Mouse (Mus musculus): ENCODE measurements around the gene Pabpc1l. TPM values are rescaled to one million over a fixed set of nuclear protein-coding genes. Genes with fewer than 3 reads are reported as not detected.
"Not testable (repeated sequence)": the region's sequence is repeated elsewhere in the genome, so short reads cannot be mapped to it uniquely, and the experiment has no call there.

The Pabpc1l gene
- total RNA-seq, 2 experiments from 2014 or later, result not detected

DNA sequence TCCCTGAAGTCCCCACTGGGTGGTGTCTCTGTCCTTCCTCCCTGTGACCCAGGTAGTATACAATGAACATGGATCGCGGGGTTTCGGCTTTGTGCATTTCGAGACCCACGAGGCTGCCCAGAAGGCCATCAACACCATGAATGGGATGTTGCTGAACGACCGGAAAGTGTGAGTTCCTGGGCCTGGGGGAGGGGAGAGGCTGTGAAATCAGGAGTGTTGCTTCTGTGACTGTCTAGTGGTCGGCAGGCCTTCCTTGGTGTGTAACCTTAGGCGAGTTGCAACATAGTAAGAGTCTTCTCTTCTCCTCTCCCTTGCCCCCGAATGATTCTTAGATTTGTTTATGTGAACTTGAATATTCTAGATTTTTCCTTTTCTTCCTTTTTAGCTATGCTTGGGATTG, 5.9 kb downstream of the Pabpc1l start:
- no peak for ATAC-seq (replicated peaks; ENCODE audit: low FRiP score, poor library complexity, severe bottlenecking)

DNA sequence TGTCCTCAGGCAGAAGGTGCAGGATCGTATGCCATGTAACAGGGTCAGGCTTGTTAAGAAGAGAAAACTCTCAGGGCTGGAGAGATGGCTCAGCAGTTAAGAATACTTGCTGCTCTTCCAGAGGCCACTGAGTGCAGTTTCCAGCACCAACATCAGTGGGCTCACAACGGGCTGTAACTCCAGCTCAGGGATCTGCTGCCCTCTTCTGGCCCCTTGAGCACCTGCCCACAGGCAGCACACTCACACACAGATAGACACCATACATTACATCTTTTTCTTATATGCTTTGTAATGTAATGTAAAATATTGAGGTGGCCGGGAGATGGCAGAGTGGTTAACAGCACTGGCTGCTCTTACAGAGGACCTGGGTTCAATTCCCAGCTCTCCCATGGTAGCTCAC, 7.7 kb downstream of the Pabpc1l start:
- ATAC-seq (replicated peaks; ENCODE audit: low FRiP score, poor library complexity, severe bottlenecking), result no peak

DNA sequence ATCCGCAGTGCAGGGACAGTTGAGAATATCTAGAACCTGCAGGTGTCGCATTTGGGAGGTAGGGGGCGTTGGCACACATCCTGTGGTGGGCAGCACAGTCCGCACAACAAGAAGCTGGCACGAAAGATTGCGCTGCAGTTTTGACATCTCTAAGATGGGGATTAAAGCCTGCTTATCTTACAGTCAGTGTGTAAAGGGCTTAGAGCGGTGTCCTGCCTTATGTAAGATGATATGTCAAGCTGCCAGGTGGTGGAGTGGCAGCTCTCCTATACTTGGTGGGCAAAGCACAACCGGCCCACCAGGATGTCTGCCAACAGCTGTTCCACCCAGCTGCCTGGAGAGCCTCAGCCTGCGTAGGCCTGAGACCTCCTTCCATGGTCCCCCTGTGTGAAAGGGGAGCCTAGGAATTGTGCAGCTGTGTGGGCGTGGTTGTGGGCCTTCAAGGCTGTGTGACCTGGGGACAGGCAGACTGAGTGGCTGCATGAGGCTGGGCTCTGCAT, 11.3 kb downstream of the Pabpc1l start:
- no peak; the same call in 1 of the 2 replicates for ATAC-seq (replicated peaks; ENCODE audit: low FRiP score, poor library complexity, severe bottlenecking)

DNA sequence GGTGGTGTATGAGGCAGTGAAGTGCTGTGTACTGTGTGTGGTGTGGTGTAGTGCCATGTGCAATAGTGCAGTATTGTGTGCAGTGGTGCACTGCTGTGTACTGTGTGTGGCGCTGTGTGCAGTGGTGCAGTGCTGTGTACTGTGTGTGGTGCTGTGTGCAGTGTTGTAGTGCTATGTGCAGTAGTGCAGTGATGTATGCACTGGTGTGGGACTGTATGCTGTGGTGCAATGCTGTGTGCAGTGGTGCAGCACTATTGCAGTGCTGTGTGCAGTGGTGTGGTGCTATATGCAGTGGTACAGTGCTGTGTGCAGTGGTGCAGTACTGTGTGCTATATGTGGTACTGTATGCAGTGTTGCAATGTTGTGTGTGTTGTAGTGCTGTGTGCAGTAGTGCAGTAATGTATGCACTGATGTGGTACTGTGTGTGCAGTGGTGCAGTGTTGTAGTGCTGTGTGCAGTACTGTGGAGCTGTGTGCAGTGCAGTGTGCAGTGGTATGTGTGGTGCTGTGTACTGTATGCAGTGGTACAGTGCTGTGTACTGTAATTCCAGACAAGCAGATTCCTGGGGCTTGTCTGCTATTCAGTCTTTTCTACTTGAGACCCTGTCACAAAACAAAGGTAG, 13.3 kb downstream of the Pabpc1l start:
- no peak for ATAC-seq (replicated peaks; ENCODE audit: low FRiP score, poor library complexity, severe bottlenecking)

DNA sequence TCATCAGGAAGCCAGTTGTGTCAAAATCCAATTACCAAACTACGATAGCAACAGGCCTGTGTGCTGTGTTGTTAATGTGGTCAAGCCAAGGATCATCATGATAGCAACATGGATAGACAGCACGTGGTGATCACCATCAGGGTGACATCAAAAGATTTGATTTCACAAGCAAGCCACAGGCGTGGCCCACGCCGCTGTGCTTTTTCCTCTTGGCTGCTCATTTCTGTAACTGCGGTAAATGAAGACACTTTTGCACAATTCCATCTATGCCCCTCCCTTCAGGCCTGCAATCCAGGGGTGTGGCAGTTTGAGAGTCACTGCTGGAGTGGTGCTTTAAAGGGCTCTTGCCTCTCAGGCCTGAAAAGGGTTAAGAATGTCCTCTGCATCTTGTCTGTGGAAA, 15.7 kb downstream of the Pabpc1l start:
- no peak for ATAC-seq (replicated peaks; ENCODE audit: low FRiP score, poor library complexity, severe bottlenecking)

DNA sequence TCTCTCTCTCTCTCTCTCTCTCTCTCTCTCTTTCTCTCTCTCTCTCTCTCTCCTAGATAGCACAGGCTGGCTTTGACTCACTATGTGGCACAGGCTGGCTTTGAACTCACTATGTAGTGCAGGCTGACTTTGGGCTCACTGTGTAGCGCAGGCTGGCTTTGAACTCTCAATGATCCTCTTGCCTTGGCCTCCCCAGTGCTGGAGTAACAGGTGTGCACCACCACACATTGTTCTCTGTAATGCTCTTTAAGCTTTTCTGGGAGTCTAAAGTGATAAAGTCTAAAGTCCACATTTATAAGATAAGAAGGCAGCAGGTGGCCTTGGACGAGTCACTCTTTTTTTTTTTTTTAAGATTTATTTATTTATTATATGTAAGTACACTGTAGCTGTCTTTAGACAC, 16.3 kb downstream of the Pabpc1l start:
- ATAC-seq (replicated peaks; ENCODE audit: low FRiP score, poor library complexity, severe bottlenecking), result no peak

DNA sequence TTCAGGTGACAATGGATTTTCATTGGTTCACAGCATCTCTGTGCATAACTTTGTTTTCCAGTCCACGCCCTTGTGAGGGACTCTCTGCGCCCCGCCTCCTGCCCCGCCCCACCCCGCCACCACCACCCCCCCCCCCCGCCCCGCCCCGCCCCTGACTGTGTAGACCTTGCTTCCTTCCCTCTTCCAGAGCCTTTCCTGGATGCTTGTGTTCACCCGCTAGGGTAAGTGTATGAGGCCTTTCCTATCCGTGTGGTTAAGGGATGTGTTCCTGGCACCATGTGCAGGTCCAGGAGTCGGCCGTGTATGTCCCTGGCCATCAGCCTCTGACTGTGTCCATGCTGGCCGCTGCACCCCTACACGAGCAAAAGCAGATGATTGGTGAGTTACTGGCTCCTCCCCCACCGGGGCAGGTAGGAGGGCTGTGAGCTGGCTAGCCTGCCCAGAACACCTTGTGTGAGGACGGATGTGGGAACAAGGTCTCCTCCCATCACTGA, 22.0 kb downstream of the Pabpc1l start:
- ATAC-seq (replicated peaks; ENCODE audit: low FRiP score, poor library complexity, severe bottlenecking), result peak; percentile 62; the same call in 1 of the 2 replicates

DNA sequence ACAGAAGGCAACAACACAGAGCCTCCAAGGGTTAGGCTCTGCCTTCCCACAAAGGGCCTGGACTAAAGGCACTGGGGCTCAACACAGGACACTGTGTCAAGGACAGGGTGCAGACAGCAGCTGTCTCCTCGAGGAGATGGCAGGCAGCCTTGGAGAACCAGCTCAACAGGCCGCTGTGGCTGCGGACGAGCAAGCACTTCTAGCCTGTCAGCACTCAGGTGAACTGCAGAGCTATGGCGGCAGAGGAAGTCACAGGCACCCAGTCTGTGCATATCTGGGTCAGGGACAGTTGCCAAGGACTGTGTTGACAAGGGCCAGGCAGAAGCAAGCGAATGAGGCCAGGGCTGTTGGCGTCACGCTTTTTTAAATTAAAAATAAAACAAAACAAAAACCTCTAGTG, 28.5 kb downstream of the Pabpc1l start:
- no peak for ATAC-seq (replicated peaks; ENCODE audit: low FRiP score, poor library complexity, severe bottlenecking)

DNA sequence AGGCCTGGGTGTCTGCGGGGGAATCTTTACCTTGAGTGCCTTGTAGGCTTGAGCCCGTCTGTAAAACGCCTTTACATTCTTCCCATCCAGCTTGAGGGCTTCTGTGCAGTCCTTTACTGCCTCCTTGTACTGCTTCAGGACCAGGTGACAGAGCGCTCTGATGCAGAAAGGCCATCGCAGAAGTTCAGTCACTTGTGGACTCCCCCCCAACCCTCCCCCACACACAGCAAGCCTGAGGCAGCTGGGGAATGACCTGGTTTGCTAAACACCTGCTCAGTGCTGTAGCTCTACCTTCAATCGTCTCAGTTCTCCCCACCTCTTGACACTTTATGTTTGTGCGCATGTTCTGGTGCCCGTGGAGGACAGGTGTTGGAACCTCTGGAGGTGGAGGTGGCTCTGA, 29.4 kb downstream of the Pabpc1l start:
- ATAC-seq (replicated peaks; ENCODE audit: low FRiP score, poor library complexity, severe bottlenecking), result no peak

DNA sequence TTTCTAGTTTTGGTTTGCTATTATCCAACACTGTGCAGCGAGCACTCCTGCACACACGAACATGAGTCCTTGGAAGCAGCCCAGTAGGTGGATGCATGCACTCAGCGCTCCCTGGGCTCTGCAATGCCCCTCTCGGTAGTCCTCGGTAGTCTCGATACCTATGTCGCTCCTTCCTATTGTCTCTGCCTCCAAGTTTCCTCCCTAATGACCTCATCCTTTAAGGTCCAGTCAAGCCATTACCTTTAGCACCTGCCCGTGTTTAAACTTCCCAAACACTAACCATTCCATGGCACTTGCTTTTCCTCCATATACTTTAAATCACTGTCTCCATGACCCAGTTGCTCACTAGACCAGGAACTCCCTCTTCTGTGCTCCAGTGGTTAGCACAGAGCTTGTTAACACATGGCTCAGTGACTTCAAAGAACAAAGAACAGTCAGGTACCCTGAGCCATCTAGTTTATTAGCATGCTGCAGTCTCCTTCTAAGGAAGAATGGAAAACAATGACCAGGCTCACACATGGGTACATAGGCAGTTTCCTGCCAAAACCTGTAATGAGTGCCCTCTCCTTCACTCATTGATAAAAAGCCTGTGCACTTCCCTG, 34.5 kb downstream of the Pabpc1l start:
- no peak for ATAC-seq (replicated peaks; ENCODE audit: low FRiP score, poor library complexity, severe bottlenecking)

DNA sequence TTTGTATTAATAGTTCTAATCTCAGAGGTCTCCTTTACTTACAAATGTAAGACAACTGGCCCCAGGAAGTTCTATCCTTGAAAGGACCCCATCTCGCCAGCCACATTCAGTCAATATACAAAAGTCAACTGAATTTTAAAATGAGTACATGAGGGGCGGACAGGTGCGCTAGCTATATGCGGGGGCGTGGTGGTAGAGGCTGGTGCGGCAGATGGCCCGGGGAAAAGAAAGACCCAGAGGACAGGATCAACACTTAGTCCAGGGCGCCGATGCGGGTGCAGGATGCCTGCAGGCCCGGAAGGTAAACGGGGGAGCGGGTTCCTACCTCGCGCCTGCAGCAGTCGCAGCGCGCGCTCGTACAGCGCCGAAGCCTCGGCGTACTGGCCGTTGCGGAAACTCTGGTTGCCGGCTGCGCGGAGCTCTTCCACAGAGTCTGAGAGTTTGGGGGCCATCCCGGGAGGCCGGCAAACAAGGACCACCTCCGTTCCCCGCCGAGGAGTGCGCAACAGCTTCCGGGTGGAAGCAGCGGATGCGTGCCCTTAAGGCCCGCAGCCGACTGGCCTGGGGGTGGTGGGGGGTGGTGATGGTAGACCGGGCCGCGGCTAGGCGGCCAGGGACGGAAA, 45.0 kb downstream of the Pabpc1l start, which contains the start of gene Stk4:
Gene Stk4, plus strand, starts transcription at position 181 of the 623 bp plus-strand sequence.
- no peak for ATAC-seq (replicated peaks; ENCODE audit: low FRiP score, poor library complexity, severe bottlenecking)

DNA sequence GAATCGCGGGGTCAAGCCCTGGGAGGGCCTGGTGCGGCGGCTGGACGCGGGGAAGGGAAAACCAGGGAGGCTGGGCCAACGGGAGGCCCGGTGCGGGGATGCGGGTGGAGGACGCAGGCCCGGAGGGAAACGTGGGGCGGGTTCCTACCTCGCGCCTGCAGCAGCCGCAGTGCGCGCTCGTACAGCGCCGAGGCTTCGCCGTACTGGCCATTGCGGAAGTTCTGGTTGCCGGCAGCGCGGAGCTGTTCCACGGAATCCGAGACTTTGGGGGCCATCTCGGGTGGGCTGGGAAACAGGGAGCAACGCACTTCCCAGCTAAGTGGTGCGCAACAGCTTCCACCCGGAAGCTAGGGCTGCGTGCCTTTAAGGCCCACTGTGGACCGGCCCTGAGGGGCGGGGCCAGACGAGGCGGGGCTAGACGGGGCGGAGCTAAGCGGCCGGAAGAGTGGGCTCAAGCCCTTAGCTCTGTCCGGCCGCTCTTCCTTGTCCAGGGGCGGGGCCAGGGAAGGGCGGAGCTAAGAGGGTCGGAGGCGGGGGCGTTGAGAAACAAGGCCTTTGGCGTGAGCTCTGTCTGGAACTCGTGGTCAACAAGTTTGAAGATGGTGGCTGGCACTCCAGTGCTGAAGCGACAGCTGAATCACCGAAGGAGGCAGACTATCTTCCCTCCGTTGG, 45.7 kb downstream of the Pabpc1l start, which contains the start of gene Tomm34:
Gene Tomm34, minus strand, starts transcription at position 405 of the 672 bp plus-strand sequence.
- ATAC-seq (replicated peaks; ENCODE audit: low FRiP score, poor library complexity, severe bottlenecking), result peak; percentile 82

DNA sequence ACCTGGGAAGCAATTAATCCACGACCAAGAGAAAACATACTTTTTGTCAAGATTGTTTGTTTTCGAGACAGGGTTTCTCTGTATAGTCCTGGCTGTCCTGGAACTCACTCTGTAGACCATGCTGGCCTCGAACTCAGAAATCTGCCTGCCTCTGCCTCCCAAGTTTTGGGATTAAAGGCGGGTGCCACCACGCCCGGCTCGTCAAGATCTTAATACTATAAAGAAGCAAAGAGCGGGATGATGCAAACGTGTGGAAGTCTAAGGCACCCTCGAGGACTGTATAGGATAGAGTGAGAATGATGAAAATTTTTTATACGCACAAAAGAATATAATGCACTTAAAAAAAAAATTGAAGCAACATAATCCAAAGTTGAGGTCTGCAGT, 46.2 kb downstream of the Pabpc1l start:
- ATAC-seq (replicated peaks; ENCODE audit: low FRiP score, poor library complexity, severe bottlenecking), result not testable (repeated sequence)

DNA sequence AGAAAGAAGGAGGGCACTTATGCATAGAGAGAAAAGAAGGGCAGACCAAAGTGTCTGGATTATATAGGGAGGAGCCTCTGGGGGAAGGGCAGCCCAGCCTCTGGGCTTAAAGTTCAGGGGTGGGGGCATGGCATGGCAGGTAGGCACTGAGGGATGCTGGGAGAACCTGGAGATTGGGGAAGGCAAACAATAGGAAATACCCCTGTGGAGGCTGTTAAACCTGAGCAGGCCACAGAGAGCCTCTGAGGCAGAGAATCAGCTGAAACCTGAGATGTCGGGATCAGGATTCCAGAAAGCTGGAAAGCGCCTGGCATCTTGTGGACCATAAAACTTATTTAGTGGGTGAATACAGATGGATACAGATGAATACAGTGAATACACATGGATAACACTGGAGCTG, 46.9 kb downstream of the Pabpc1l start:
- ATAC-seq (replicated peaks; ENCODE audit: low FRiP score, poor library complexity, severe bottlenecking), result no peak

DNA sequence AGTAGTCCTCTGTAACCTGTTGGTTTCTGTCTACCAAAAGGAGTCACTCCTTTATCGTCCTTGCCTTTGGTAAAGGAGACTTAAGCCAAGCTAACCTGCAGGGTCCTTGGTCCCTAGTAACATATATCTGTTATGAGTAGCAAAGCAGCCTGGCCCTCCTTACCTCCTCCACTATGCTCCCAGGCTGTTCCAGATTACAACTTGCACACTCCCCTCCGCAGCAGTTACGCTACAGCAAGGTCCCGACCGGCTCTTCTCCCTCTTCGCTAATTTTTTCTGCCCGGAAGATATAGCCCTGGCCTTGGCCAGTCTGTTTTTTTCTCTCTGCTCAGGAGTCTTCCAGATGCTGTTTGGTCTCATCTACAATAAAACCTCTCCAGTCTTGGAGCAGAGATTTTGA, 47.9 kb downstream of the Pabpc1l start:
- no peak for ATAC-seq (replicated peaks; ENCODE audit: low FRiP score, poor library complexity, severe bottlenecking)

DNA sequence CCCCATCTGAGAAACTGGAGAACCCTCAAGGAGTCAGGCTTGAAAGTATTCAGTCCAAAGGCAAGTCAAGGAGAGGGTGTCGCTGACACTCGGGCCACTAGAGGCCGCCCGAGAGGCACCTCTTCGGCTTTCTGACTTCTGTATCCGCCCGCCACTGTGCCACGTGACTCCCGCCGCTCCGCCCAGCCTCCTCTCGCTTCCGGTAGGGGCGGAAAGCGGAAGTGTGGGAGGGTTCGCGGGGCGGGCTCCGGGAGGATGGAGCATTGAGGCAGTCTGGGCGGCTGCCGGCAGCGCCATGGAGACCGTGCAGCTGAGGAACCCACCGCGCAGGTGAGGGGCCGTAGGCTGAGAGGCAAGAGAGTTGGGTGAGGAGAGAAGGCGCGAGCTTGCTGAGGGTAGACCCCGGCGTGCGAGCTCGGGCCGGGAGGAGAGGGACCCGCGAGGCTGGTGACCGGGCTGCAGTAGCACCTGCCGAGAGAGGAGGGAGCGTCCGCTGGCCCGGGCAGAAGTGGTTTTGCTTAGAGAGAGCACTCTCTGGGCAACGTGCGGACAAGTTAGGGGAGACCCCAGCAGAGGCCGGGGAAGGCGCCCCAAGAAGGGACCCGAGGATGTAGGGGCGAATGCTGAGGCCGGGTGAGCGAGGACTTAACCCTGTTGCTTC, 48.8 kb downstream of the Pabpc1l start:
- peak; percentile 90 for ATAC-seq (replicated peaks; ENCODE audit: low FRiP score, poor library complexity, severe bottlenecking)

DNA sequence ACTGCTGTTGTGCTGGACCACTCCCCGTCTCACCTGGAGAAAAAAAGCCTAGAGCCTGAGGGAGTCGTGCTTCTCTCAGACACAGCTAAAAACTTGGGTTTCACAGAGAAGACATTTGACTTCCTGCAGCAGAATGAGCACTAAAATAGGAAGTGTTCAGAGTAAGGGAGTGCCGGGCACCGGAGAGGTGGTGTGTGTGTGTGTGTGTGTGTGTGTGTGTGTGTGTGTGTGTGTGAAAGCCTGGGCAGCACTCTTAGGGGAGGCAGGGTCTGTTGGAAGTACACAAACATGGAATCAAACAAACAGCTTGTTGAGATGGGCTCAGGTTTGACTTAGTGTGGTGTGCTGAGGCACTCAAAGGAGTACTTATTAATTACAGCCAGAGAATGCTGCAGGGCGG, 49.8 kb downstream of the Pabpc1l start:
- ATAC-seq (replicated peaks; ENCODE audit: low FRiP score, poor library complexity, severe bottlenecking), result no peak

DNA sequence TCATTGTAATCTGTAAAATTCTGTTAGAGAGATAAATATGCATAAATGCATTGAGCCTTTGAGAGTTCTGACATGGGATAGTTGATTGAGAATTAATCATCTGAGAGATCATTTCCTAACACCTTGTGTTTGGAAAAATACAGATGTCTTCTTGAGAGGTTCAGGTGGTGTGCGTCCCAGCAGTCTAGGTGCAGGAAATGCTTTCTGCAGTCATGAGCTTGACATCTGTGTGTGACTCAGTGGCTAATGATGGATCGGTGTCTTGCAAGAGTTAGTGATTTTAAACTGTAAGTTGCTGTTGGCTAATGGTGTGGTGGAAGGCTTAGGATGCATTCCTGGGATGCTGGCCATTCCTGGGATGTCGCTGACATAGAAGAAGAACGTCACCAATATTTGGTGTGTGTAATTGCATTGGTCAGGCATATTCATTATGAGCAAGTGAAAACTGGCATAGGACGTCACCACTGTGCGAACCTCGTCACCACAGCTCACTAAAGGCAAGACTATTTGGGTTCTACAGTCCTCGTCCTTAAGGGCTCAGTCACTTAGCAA, 51.7 kb downstream of the Pabpc1l start:
- ATAC-seq (replicated peaks; ENCODE audit: low FRiP score, poor library complexity, severe bottlenecking), result no peak

DNA sequence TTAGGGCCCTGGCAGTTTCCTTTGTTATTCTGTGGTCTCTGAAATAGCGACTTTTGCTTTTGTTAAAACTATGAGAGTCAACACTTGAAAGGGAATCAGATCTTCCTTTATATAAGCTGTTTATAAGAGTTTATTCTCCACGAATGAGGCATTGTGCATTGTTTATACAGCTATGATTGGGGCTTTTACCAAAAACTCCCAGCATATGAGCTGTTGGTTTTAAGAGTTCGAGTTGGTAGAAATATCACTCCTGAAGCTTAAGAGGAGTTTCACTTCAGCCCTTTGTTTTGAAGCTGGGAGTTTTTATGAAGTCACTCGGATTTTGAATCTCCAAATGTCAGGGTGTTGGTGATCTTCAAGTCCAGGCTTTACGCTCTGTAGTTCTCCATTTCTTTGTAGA, 52.6 kb downstream of the Pabpc1l start:
- ATAC-seq (replicated peaks; ENCODE audit: low FRiP score, poor library complexity, severe bottlenecking), result no peak

DNA sequence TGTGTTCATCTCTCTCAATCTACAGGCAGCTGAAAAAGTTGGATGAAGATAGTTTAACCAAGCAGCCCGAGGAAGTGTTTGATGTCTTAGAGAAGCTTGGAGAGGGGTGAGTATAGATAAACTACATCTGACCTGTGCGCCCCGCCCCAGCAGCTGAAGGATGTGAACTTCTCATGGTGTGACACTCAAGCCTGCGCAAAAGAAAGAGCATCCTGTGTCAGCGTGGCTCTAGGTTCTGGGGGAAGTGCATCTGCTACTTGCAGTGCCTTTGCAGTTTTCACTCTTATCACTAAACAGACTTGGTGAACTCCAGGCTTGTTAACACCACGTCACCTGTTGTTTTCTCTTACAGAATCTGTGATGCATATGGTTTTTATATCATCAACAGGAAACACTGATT, 54.2 kb downstream of the Pabpc1l start:
- no peak for ATAC-seq (replicated peaks; ENCODE audit: low FRiP score, poor library complexity, severe bottlenecking)

All from erythroblast, adult 5-6 weeks (primary cell).